Mouse (Mus musculus) C2C12 (cell line): ENCODE results near the gene Rpl3.

ENCODE experiments used
- CTCF ChIP-seq: IDR thresholded peaks from one replicate; pipeline ENCODE4 v1.5.1; 2011; ENCODE audit not compliant: control insufficient read depth, insufficient read depth, insufficient read length
- MYOG ChIP-seq: IDR thresholded peaks from one replicate; pipeline ENCODE4 v1.6.1; 2011; ENCODE audit not compliant: control insufficient read depth, insufficient read length; ENCODE audit errors: extremely low read depth
- USF1 ChIP-seq: IDR thresholded peaks from one replicate; pipeline ENCODE4 v1.6.1; 2011; ENCODE audit warnings: low read depth, mild to moderate bottlenecking, control low read depth, moderate library complexity

DNA sequence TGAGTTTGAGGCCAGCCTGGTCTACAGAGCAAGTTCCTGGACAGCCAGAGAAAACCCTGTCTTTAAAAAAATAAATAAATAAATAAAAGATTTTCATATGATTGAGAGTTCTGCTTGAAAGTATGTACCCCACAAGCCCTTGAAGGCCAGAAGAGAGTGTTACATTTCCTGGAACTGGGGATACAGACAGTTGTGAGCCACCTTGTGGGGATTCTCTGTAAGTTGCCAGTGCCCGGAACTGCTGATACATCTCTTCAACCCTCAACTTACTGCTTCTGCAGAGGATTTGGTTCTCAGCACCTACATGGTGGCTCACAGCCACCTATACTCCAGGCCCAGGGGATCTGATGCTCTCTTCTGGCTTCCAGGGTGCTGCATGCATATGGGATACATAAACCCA lies 35.5 kb upstream of the Rpl3 start:
- no peak for TF ChIP-seq CTCF
- TF ChIP-seq USF1 = no peak
- no peak for TF ChIP-seq MYOG
